Mouse (Mus musculus): Measurements from ENCODE around the gene Tmem92. TPM values are rescaled to one million over a fixed set of nuclear protein-coding genes. Genes with fewer than 3 reads are reported as not detected.

Gene Tmem92
- total RNA-seq, 2 experiments from 2014 or later: not detected

DNA sequence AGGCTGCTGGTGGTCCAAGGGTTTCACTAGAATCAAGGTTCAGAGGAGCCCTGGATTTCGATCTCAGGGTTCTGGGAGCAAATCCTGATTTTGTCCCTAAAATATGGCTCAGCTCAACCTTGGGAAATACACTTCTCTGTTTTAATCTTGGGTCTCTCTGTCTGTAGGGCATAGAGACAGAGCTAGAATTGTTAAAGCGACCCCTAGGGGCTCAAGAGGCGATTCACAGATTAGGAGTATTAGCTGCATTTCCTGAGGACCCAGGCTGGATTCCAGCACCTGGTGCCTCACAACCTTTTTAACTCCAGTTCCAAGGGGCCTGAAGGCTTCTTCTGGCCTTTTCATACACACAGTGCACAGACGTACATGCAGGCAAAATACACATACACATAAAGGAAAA, 52.9 kb downstream of the Tmem92 start:
- no peak; the same call in 1 of the 2 replicates for ATAC-seq (replicated peaks; ENCODE audit: poor library complexity)

DNA sequence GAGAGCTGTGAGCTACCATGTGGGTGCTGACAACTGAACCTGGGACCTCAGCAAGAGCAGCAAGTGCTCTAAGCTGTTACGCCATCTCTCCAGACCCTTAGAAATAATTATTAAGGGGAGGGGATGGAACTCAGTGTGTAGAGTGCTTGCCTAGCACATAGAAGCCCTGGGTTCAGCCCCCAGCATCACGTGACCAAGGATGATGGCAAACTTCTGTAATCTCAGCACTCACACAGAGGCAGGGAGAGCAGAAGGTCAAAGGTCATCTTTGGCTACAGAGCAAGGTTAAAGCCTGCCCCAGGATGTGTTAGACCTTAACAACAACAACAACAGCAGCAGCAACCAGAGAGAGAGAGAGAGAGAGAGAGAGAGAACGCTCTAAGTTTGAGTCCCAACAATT, 54.0 kb downstream of the Tmem92 start:
- no peak for ATAC-seq (replicated peaks; ENCODE audit: poor library complexity)

DNA sequence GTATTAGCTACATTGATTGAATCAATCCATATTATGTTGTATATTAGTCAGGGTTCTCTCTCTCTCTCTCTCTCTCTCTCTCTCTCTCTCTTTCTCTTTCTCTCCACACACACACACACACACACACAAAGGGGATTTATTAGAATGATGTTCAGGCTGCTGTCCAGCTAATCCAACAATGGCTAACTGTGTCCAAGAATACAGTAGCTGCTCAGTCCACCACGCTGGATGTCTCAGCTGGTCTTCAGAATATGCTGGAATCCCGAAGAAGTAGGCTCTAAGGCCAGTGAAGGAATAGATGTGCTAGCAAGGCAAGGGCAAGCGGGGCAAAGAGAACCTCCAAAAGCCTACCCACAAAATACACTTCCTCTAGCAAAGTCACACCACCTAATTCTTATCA, 55.2 kb downstream of the Tmem92 start:
- no peak for ATAC-seq (replicated peaks; ENCODE audit: poor library complexity)

Other genes starting within 250 kb of the Tmem92 start
- gene Rsad1, start 233.4 kb downstream of the Tmem92 start, total RNA-seq (2015): 4.4 and 5.0 TPM in 2 replicates
- 5.0 and 6.2 TPM in 2 replicates for gene Rsad1, start 233.4 kb downstream of the Tmem92 start, total RNA-seq (2017)
- gene Chad, start 217.7 kb downstream of the Tmem92 start, total RNA-seq (2015): not detected in 2 replicates
- not detected in 2 replicates for gene Chad, start 217.7 kb downstream of the Tmem92 start, total RNA-seq (2017)
- gene Acsf2, start 180.8 kb downstream of the Tmem92 start, total RNA-seq (2015): 18.1 and 18.6 TPM in 2 replicates
- gene Acsf2, start 180.8 kb downstream of the Tmem92 start, total RNA-seq (2017): 2.5 and 2.7 TPM in 2 replicates
- gene Lrrc59, start 152.9 kb downstream of the Tmem92 start, total RNA-seq (2015): 115 and 116 TPM in 2 replicates
- gene Lrrc59, start 152.9 kb downstream of the Tmem92 start, total RNA-seq (2017): 195 and 224 TPM in 2 replicates
- gene Mrpl27, start 128.9 kb downstream of the Tmem92 start, total RNA-seq (2015): 53.4 and 53.5 TPM in 2 replicates
- 46.4 and 46.8 TPM in 2 replicates for gene Mrpl27, start 128.9 kb downstream of the Tmem92 start, total RNA-seq (2017)
- 9.4 and 9.9 TPM in 2 replicates for gene Eme1, start 128.7 kb downstream of the Tmem92 start, total RNA-seq (2015)
- gene Eme1, start 128.7 kb downstream of the Tmem92 start, total RNA-seq (2017): 28.8 and 37.1 TPM in 2 replicates
- 1.8 and 2.2 TPM in 2 replicates for gene Xylt2, start 105.2 kb downstream of the Tmem92 start, total RNA-seq (2015)
- gene Xylt2, start 105.2 kb downstream of the Tmem92 start, total RNA-seq (2017): 4.9 and 5.2 TPM in 2 replicates
- gene Gm11541, start 78.2 kb downstream of the Tmem92 start, total RNA-seq (2015): not detected in 2 replicates
- gene Gm11541, start 78.2 kb downstream of the Tmem92 start, total RNA-seq (2017): not detected in 2 replicates
- not detected in 2 replicates for gene Cdc34b, start 40.9 kb downstream of the Tmem92 start, total RNA-seq (2015)
- gene Cdc34b, start 40.9 kb downstream of the Tmem92 start, total RNA-seq (2017): not detected in 2 replicates
- not detected in 2 replicates for gene Col1a1, start 153.5 kb upstream of the Tmem92 start, total RNA-seq (2015)
- gene Col1a1, start 153.5 kb upstream of the Tmem92 start, total RNA-seq (2017): 0.07 TPM in 1 of 2 replicates, not detected in the other
- not detected in 2 replicates for gene Hils1, start 184.9 kb upstream of the Tmem92 start, total RNA-seq (2015)
- gene Hils1, start 184.9 kb upstream of the Tmem92 start, total RNA-seq (2017): not detected in 2 replicates
- gene Sgca, start 193.6 kb upstream of the Tmem92 start, total RNA-seq (2015): not detected in 2 replicates
- gene Sgca, start 193.6 kb upstream of the Tmem92 start, total RNA-seq (2017): not detected in 2 replicates
- 43.9 and 46.6 TPM in 2 replicates for gene Ppp1r9b, start 208.3 kb upstream of the Tmem92 start, total RNA-seq (2015)
- 81.9 and 107 TPM in 2 replicates for gene Ppp1r9b, start 208.3 kb upstream of the Tmem92 start, total RNA-seq (2017)
- gene Samd14, start 227.2 kb upstream of the Tmem92 start, total RNA-seq (2015): 2.3 and 6.1 TPM in 2 replicates
- 0.92 and 2.6 TPM in 2 replicates for gene Samd14, start 227.2 kb upstream of the Tmem92 start, total RNA-seq (2017)